Mouse (Mus musculus): ENCODE results near the gene March4.

- TF ChIP-seq POLR2A (IDR thresholded peaks at IDR 0.05; ENCODE audit: extremely low read depth, insufficient read depth, low read length) (no peak), CTCF (IDR thresholded peaks at IDR 0.05; ENCODE audit: extremely low read depth, insufficient read depth, low read length) (no peak)
These were observed 6.1 kb downstream of the March4 start for GRCm38 (mm10) chr1:72530516-72531196.

Data from cortical plate, adult 2 months (tissue).